Mouse (Mus musculus) right cerebral cortex, postnatal 36 days (tissue): ENCODE results near the gene Thap4.
"Not testable (repeated sequence)": the region's sequence is repeated elsewhere in the genome, so short reads cannot be mapped to it uniquely, and the experiment has no call there.

Experiments used
- DNase-seq, 2 experiments: peaks; one replicate each; pipeline ENCODE4 v3.0.0; 2022; ENCODE audit warnings: low spot score in 2 of 2, mixed read lengths in 1 of 2

Gene Thap4

GRCm38 (mm10) chr1:93691786-93692357, 62.8 kb downstream of the Thap4 start:
- peak in 1 of 2 experiments; percentile 25 for DNase-seq

- DNase-seq = no peak
Measured at GRCm38 (mm10) chr1:93691106-93691505, 63.6 kb downstream of the Thap4 start.

GRCm38 (mm10) chr1:93689901-93690496, 64.7 kb downstream of the Thap4 start:
- DNase-seq = no peak

GRCm38 (mm10) chr1:93688154-93688553, 66.5 kb downstream of the Thap4 start:
- no peak for DNase-seq

- no peak for DNase-seq
Measured at GRCm38 (mm10) chr1:93686961-93687320, 67.7 kb downstream of the Thap4 start.

GRCm38 (mm10) chr1:93686245-93686960, 68.3 kb downstream of the Thap4 start:
- peak; percentile 32 to 33 for DNase-seq

GRCm38 (mm10) chr1:93685401-93686244, 69.0 kb downstream of the Thap4 start, which contains the start of gene Bok:
TSS of gene Bok (plus strand) at chr1:93685660.
- peak; percentile 40 to 46 for DNase-seq

- DNase-seq = no peak
Measured at GRCm38 (mm10) chr1:93679889-93680568, 74.6 kb downstream of the Thap4 start.

- no peak for DNase-seq
Measured at GRCm38 (mm10) chr1:93678386-93678785, 76.3 kb downstream of the Thap4 start.

GRCm38 (mm10) chr1:93672682-93673081, 82.0 kb downstream of the Thap4 start:
- no peak for DNase-seq

- no peak for DNase-seq
Measured at GRCm38 (mm10) chr1:93669941-93670340, 84.7 kb downstream of the Thap4 start.

GRCm38 (mm10) chr1:93668791-93669548, 85.7 kb downstream of the Thap4 start:
- peak; percentile 34 to 36 for DNase-seq

GRCm38 (mm10) chr1:93667760-93668400, 86.8 kb downstream of the Thap4 start:
- DNase-seq = no peak

GRCm38 (mm10) chr1:93658559-93658958, 96.1 kb downstream of the Thap4 start, which contains the start of gene Stk25:
TSS of gene Stk25 (minus strand) at chr1:93658659.
- not testable (repeated sequence) for DNase-seq

GRCm38 (mm10) chr1:93657025-93657360, 97.7 kb downstream of the Thap4 start:
- DNase-seq = no peak

- DNase-seq = no peak
Measured at GRCm38 (mm10) chr1:93656325-93657024, 98.2 kb downstream of the Thap4 start.

GRCm38 (mm10) chr1:93654798-93655197, 99.9 kb downstream of the Thap4 start:
- DNase-seq = no peak

- no peak for DNase-seq
Measured at GRCm38 (mm10) chr1:93654275-93654674, 100.4 kb downstream of the Thap4 start.
